Mouse (Mus musculus) left cerebral cortex, postnatal 14 days (tissue): ENCODE results near the gene Vmn1r132. TPM values are rescaled to one million over a fixed set of nuclear protein-coding genes. Genes with fewer than 3 reads are reported as not detected.
"Not testable (repeated sequence)": the region's sequence is repeated elsewhere in the genome, so short reads cannot be mapped to it uniquely, and the experiment has no call there.

Source experiments
- DNase-seq, 2 experiments: peaks; one replicate each; pipeline ENCODE4 v3.0.0; 2021 to 2022; ENCODE audit warnings: low spot score in 2 of 2, mixed read lengths in 1 of 2
- intact Hi-C: fragments of 180-260 bp; cut with DNase I; formaldehyde crosslinking; loops from one replicate; pipeline ENCODE4 v1.15.1; 2025
- long read RNA-seq, 2 experiments: library from polyadenylated mRNA; stranded (forward); transcript quantifications; one replicate each; pipeline ENCODE4 v2.0.0; 2021
- total RNA-seq, 2 experiments: library from RNA; stranded (reverse); gene quantifications; 2 replicates each; pipeline ENCODE4 v1.2.3; 2021

Gene Vmn1r132
- not detected for total RNA-seq
- long read RNA-seq, experiment 1, result 0 reads
- long read RNA-seq, experiment 2, result 0 reads

DNA sequence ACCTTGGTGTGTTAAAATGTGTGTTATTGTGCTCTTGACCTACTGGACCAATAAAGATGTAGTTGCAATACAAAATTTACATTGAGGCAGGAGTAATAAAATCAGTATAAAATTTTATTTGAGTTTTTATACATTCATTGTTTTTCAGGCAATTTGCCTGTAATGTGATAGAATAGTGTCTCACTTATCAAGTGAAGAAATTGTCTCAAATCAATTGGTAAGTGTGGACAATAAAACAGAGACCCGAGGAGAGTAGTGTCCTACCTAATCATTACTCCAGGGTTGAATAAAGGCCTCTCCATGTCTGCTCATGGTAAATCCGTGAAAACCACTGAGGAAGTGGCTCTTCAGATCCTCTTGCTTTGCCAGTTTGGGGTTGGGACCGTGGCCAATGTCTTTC is at the start of gene Vmn1r132:
Vmn1r132 (plus strand) TSS at position 301 of the 400 bp plus-strand sequence.
- DNase-seq, intact Hi-C loops: not testable (repeated sequence)

Other genes starting within 250 kb of the Vmn1r132 start
- gene Gm6882, start 181.3 kb upstream of the Vmn1r132 start, total RNA-seq, result not detected
- gene Vmn1r130, start 102.3 kb upstream of the Vmn1r132 start, total RNA-seq, result not detected
- gene Vmn1r131, start 68.0 kb upstream of the Vmn1r132 start, total RNA-seq, result not detected
- not detected for gene Gm4175, start 147.4 kb downstream of the Vmn1r132 start, total RNA-seq
- not detected for gene Gm4177, start 182.6 kb downstream of the Vmn1r132 start, total RNA-seq
- not detected for gene Vmn1r135, start 218.3 kb downstream of the Vmn1r132 start, total RNA-seq
- not detected for gene Gm5725, start 230.2 kb downstream of the Vmn1r132 start, total RNA-seq